ENCODE assay signal across 28 mouse cellular contexts in the genomic region with DNA sequence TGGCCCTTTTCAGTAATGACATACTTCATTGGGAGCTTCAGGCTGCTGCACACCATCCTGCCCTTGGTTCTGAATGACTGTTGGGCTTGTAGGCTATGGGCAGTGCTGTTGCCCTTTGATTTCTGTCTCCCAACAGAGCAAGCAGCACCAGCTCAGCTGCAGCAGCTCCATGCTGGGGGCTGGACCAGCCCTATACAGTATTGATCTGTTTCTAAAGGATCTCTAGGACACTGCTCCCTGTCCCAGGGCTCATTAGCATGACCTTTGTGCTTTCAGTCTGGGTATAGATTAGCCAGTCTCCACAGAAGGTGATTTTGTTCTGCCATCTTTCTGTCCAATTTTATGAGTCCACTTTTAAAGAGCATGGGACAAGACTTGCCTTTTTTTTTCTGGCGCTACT.
A peak's percentile ranks its signal among the peaks of the same experiment; 100 is the strongest.
DNase-seq lines count a peak whose midpoint lies in the region; ATAC-seq lines count a peak whose summit lies in the region.
"Had no signal": no experiment of that assay in that cellular context is flagged by ENCODE, and none has a peak within 500 bp of the region (broad histone marks: within the 10 kb centered on the region; RNA-seq: fewer than 3 reads in every experiment).

No protein-coding gene starts in this region.

- H3K36me3 ChIP-seq in midbrain, embryonic 11.5 days (ENCODE audit: control insufficient read depth, insufficient read depth, low read length) = no peaks in the 10 kb centered on the region
- no peaks in the 10 kb centered on the region for H3K36me3 ChIP-seq in midbrain, embryonic 15.5 days (replicated peaks)
- no peaks in the 10 kb centered on the region for H3K36me3 ChIP-seq in liver, embryonic 12.5 days
- no peaks in the 10 kb centered on the region for H3K36me3 ChIP-seq in liver, embryonic 15.5 days (replicated peaks)
- no peaks in the 10 kb centered on the region for H3K36me3 ChIP-seq in heart, embryonic 10.5 days
- H3K36me3 ChIP-seq: embryonic facial prominence, embryonic 10.5 days; embryonic facial prominence, embryonic 13.5 days; forebrain, embryonic 12.5 days; heart, embryonic 12.5 days; heart, embryonic 15.5 days; hindbrain, embryonic 12.5 days had no signal

- no peaks in the 10 kb centered on the region for H3K9me3 ChIP-seq in midbrain, embryonic 11.5 days (ENCODE audit: control insufficient read depth, low read length)
- H3K9me3 ChIP-seq in midbrain, embryonic 15.5 days = no peaks in the 10 kb centered on the region
- H3K9me3 ChIP-seq in liver, embryonic 12.5 days (replicated peaks) = no peaks in the 10 kb centered on the region
- H3K9me3 ChIP-seq in liver, embryonic 15.5 days (replicated peaks) = no peaks in the 10 kb centered on the region
- no peaks in the 10 kb centered on the region for H3K9me3 ChIP-seq in heart, embryonic 10.5 days
- H3K9me3 ChIP-seq: embryonic facial prominence, embryonic 10.5 days; embryonic facial prominence, embryonic 13.5 days; forebrain, embryonic 12.5 days; heart, embryonic 12.5 days; heart, embryonic 15.5 days; hindbrain, embryonic 12.5 days had no signal

- no peak overlapping the region for H3K4me2 ChIP-seq in midbrain, embryonic 11.5 days
- H3K4me2 ChIP-seq in midbrain, embryonic 15.5 days = no peak overlapping the region
- H3K4me2 ChIP-seq in liver, embryonic 12.5 days = no peak overlapping the region
- H3K4me2 ChIP-seq in liver, embryonic 15.5 days = no peak overlapping the region
- H3K4me2 ChIP-seq: embryonic facial prominence, embryonic 13.5 days; forebrain, embryonic 12.5 days; heart, embryonic 12.5 days; heart, embryonic 15.5 days; hindbrain, embryonic 12.5 days had no signal

- intact Hi-C loops in gastrocnemius, postnatal 36 days (cut with DNase I) = no loop called here
- intact Hi-C loops in heart, postnatal 10 days (cut with DNase I) = no loop called here

- DNase-seq in midbrain, embryonic 11.5 days (ENCODE audit: low spot score, missing footprints) = no peak
- no peak for DNase-seq in gastrocnemius, postnatal 36 days
- DNase-seq in heart, embryonic 10.5 days (ENCODE audit: low spot score) = no peak
- no peak for DNase-seq in heart, postnatal 10 days
- DNase-seq: adrenal gland, adult 2 months; adrenal gland, postnatal 25 days; cerebellum, adult 11-12 months; cerebellum, adult 8-10 months; cerebellum, postnatal 10 days; cerebellum, postnatal 36 days; embryo, embryonic 11 days; gastrocnemius, postnatal 10 days; heart, adult 11 months; heart, postnatal 14 days; heart, postnatal 4 days had no signal

- H3K27ac ChIP-seq in midbrain, embryonic 11.5 days (ENCODE audit: low read depth, low read length) = no peak overlapping the region
- H3K27ac ChIP-seq in midbrain, embryonic 15.5 days = no peak overlapping the region
- H3K27ac ChIP-seq in liver, embryonic 12.5 days = no peak overlapping the region
- H3K27ac ChIP-seq in liver, embryonic 15.5 days (replicated peaks) = no peak overlapping the region
- H3K27ac ChIP-seq in heart, embryonic 10.5 days = no peak overlapping the region
- H3K27ac ChIP-seq: embryonic facial prominence, embryonic 10.5 days; embryonic facial prominence, embryonic 13.5 days; forebrain, embryonic 12.5 days; heart, embryonic 15.5 days; hindbrain, embryonic 12.5 days had no signal

- H3K4me3 ChIP-seq in midbrain, embryonic 11.5 days (ENCODE audit: low read depth, low read length) = no peak overlapping the region
- no peak overlapping the region for H3K4me3 ChIP-seq in midbrain, embryonic 15.5 days
- H3K4me3 ChIP-seq in liver, embryonic 12.5 days = no peak overlapping the region
- H3K4me3 ChIP-seq in liver, embryonic 15.5 days (replicated peaks) = no peak overlapping the region
- no peak overlapping the region for H3K4me3 ChIP-seq in heart, embryonic 10.5 days
- H3K4me3 ChIP-seq: embryonic facial prominence, embryonic 10.5 days; embryonic facial prominence, embryonic 13.5 days; erythroblast, embryonic 14.5 days; forebrain, embryonic 12.5 days; heart, embryonic 12.5 days; heart, embryonic 15.5 days; hindbrain, embryonic 12.5 days had no signal

- H3K4me1 ChIP-seq in midbrain, embryonic 11.5 days (ENCODE audit: control insufficient read depth, insufficient read depth, low read length) = peaks cover 13% of the 10 kb centered on the region; the same call in 1 of the 2 replicates
- H3K4me1 ChIP-seq in midbrain, embryonic 15.5 days = peaks cover 7% of the 10 kb centered on the region; the same call in 1 of the 2 replicates
- H3K4me1 ChIP-seq in liver, embryonic 12.5 days = no peaks in the 10 kb centered on the region
- H3K4me1 ChIP-seq in liver, embryonic 15.5 days (replicated peaks) = no peaks in the 10 kb centered on the region
- no peaks in the 10 kb centered on the region for H3K4me1 ChIP-seq in heart, embryonic 10.5 days
- H3K4me1 ChIP-seq: embryonic facial prominence, embryonic 10.5 days; embryonic facial prominence, embryonic 13.5 days; heart, embryonic 12.5 days; heart, embryonic 15.5 days had no signal

- 0 out of 2 replicates have a peak, but pooled peaks cover 2% of the 10 kb centered on the region for H3K27me3 ChIP-seq in midbrain, embryonic 11.5 days (ENCODE audit: control insufficient read depth, insufficient read depth, low read length)
- no peaks in the 10 kb centered on the region for H3K27me3 ChIP-seq in midbrain, embryonic 15.5 days (replicated peaks)
- H3K27me3 ChIP-seq in liver, embryonic 12.5 days (replicated peaks) = no peaks in the 10 kb centered on the region
- H3K27me3 ChIP-seq in liver, embryonic 15.5 days = no peaks in the 10 kb centered on the region
- no peaks in the 10 kb centered on the region for H3K27me3 ChIP-seq in heart, embryonic 10.5 days (ENCODE audit: insufficient read depth, poor library complexity, severe bottlenecking)
- H3K27me3 ChIP-seq: embryonic facial prominence, embryonic 13.5 days; heart, embryonic 12.5 days; heart, embryonic 15.5 days; hindbrain, embryonic 12.5 days had no signal

- 89% methylated on average over 1 of the region's 1 CpGs for WGBS in midbrain, embryonic 11.5 days
- WGBS in midbrain, embryonic 15.5 days = 92% methylated on average over 1 of the region's 1 CpGs
- WGBS in liver, embryonic 12.5 days (ENCODE audit: insufficient replicate concordance) = 69% methylated on average over 1 of the region's 1 CpGs
- WGBS in liver, embryonic 15.5 days (ENCODE audit: insufficient replicate concordance) = 71% methylated on average over 1 of the region's 1 CpGs
- 83% methylated on average over 1 of the region's 1 CpGs for WGBS in heart, embryonic 10.5 days

- ATAC-seq in midbrain, embryonic 11.5 days (ENCODE audit: low FRiP score) = peak; percentile 45; the same call in 1 of the 2 replicates
- no peak for ATAC-seq in midbrain, embryonic 15.5 days (replicated peaks)
- ATAC-seq in liver, embryonic 12.5 days = peak; percentile 77
- ATAC-seq in liver, embryonic 15.5 days (ENCODE audit: insufficient read depth) = peak; percentile 44
- ATAC-seq: CD4-positive, CD25-positive, alpha-beta regulatory T cell, adult 4 months; forebrain, embryonic 16.5 days; hindbrain, embryonic 16.5 days had no signal

- H3K9ac ChIP-seq in midbrain, embryonic 11.5 days (ENCODE audit: low read length) = no peak overlapping the region
- no peak overlapping the region for H3K9ac ChIP-seq in midbrain, embryonic 15.5 days
- H3K9ac ChIP-seq in liver, embryonic 12.5 days = no peak overlapping the region
- H3K9ac ChIP-seq in liver, embryonic 15.5 days = no peak overlapping the region
- H3K9ac ChIP-seq: embryonic facial prominence, embryonic 13.5 days; forebrain, embryonic 12.5 days; heart, embryonic 12.5 days; heart, embryonic 15.5 days; hindbrain, embryonic 12.5 days had no signal
